Mouse (Mus musculus): ENCODE results near the gene Gm10696. TPM values are rescaled to one million over a fixed set of nuclear protein-coding genes. Genes with fewer than 3 reads are reported as not detected.
"Not testable (repeated sequence)": the region's sequence is repeated elsewhere in the genome, so short reads cannot be mapped to it uniquely, and the experiment has no call there.

Gene Gm10696
- not detected in 2 replicates for total RNA-seq (2017)

DNA sequence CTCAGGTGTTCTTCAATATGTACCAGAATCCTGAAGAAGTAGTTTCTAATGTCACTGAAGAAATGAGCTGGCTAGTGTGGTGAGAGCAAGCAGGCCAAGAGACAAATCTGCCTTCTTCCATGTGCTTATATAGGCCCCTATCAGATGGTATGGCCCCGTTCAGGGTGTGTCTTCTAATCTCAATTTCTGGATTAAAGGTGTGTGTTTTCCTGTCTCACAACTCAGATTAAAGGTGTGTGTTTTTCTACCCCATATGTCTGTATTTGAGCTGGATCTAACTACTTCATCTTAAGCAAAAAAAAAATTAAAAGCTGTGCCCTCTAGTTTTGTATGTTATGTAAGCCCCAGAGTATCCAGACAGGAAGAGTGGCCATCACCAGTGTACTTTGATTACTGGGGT is at the start of gene Gm10696:
TSS of gene Gm10696 (minus strand) at position 101 of the 400 bp plus-strand sequence.
- ATAC-seq (replicated peaks; ENCODE audit: low read depth, poor library complexity, severe bottlenecking), result not testable (repeated sequence)

DNA sequence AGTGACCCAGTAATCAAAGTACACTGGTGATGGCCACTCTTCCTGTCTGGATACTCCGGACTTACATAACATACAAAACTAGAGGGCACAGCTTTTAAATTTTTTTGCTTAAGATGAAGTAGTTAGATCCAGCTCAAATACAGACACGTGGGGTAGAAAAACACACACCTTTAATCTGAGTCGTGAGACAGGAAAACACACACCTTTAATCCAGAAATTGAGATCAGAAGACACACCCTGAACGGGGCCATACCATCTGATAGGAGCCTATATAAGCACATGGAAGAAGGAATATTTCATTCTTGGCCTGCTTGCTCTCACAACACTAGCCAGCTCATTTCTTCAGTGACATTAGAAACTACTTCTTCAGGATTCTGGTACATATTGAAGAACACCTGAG is 18.4 kb upstream of the Gm10696 start, which contains the start of gene Gm5286:
TSS of gene Gm5286 (plus strand) at position 301 of the 400 bp plus-strand sequence.
- ATAC-seq (replicated peaks; ENCODE audit: low read depth, poor library complexity, severe bottlenecking), result not testable (repeated sequence)

- not testable (repeated sequence) for ATAC-seq (replicated peaks; ENCODE audit: low read depth, poor library complexity, severe bottlenecking)
Observed at GRCm38 (mm10) chr3:94167351-94167750, 10.6 kb downstream of the Gm10696 start.

Other genes starting within 250 kb of the Gm10696 start
- not detected in 2 replicates for gene Gm9117, start 234.7 kb downstream of the Gm10696 start, total RNA-seq (2017)
- gene Tdpoz5, start 216.9 kb downstream of the Gm10696 start, total RNA-seq (2017), result not detected in 2 replicates
- gene Gm9125, start 123.3 kb downstream of the Gm10696 start, total RNA-seq (2017), result not detected in 2 replicates
- gene Gm10697, start 105.5 kb downstream of the Gm10696 start, total RNA-seq (2017), result not detected in 2 replicates
- not detected in 2 replicates for gene Gm5286, start 18.5 kb upstream of the Gm10696 start, total RNA-seq (2017)
- gene Gm4778, start 85.8 kb upstream of the Gm10696 start, total RNA-seq (2017), result not detected in 2 replicates
- gene Them4, start 131.9 kb upstream of the Gm10696 start, total RNA-seq (2017), result 4.3 and 4.5 TPM in 2 replicates
- not detected in 2 replicates for gene Them5, start 163.9 kb upstream of the Gm10696 start, total RNA-seq (2017)
- not detected in 2 replicates for gene C2cd4d, start 184.2 kb upstream of the Gm10696 start, total RNA-seq (2017)
- gene Rorc, start 194.6 kb upstream of the Gm10696 start, total RNA-seq (2017), result not detected in 2 replicates
- not detected in 2 replicates for gene Lingo4, start 220.3 kb upstream of the Gm10696 start, total RNA-seq (2017)
- gene Tdrkh, start 235.1 kb upstream of the Gm10696 start, total RNA-seq (2017), result 10.8 and 14.7 TPM in 2 replicates